In genomic region chr6:48546271-48546670, GRCm38 (mm10) we compare ENCODE assay signal across 10 mouse cellular contexts. TPM values are rescaled to one million over a fixed set of nuclear protein-coding genes. Genes with fewer than 3 reads are reported as not detected.
DNase-seq lines count a peak whose midpoint lies in the region; ATAC-seq and TF ChIP-seq lines count a peak whose summit lies in the region.
"Had no signal": no experiment of that assay in that cellular context is flagged by ENCODE, and none has a peak within 500 bp of the region (broad histone marks: within the 10 kb centered on the region; RNA-seq: fewer than 3 reads in every experiment).

No protein-coding gene starts in this region.

- no peak for ATAC-seq in limb, embryonic 11.5 days (ENCODE audit: insufficient number of reproducible peaks, low FRiP score, low TSS enrichment, low read depth)

- no peak overlapping the region for H3K9ac ChIP-seq in limb, embryonic 11.5 days (ENCODE audit: low read length)
- H3K9ac ChIP-seq: stomach, embryonic 15.5 days had no signal

- no peak overlapping the region for H3K27ac ChIP-seq in left cerebral cortex, adult 2 months
- H3K27ac ChIP-seq in limb, embryonic 11.5 days (replicated peaks; ENCODE audit: low read depth, low read length) = no peak overlapping the region
- H3K27ac ChIP-seq: stomach, embryonic 15.5 days had no signal

- H3K4me2 ChIP-seq in limb, embryonic 11.5 days (ENCODE audit: low read depth, severe bottlenecking) = no peak overlapping the region
- H3K4me2 ChIP-seq: stomach, embryonic 15.5 days had no signal

- no peaks in the 10 kb centered on the region for H3K36me3 ChIP-seq in limb, embryonic 11.5 days (ENCODE audit: control insufficient read depth, insufficient read depth, low read length)
- H3K36me3 ChIP-seq: stomach, embryonic 15.5 days had no signal

- H3K4me3 ChIP-seq in left cerebral cortex, adult 2 months = no peak overlapping the region
- no peak overlapping the region for H3K4me3 ChIP-seq in limb, embryonic 11.5 days (ENCODE audit: low read depth, low read length)
- H3K4me3 ChIP-seq: stomach, embryonic 15.5 days had no signal

- H3K4me1 ChIP-seq in limb, embryonic 11.5 days (ENCODE audit: control insufficient read depth, insufficient read depth, low read length) = peaks cover 17% of the 10 kb centered on the region

- DNase-seq in adrenal gland, postnatal 14 days = peak; percentile 62
- DNase-seq in adrenal gland, adult 2 months = no peak
- no peak for DNase-seq in left cerebral cortex, adult 2 months (ENCODE audit: extremely low spot score in 1 of 2, low spot score in 2 of 2)
- DNase-seq in left cerebral cortex, adult 11 months (ENCODE audit: low spot score) = no peak
- peak; percentile 24 for DNase-seq in cerebellum, adult 9-11 months
- DNase-seq in limb, embryonic 11.5 days (ENCODE audit: low spot score) = peak; percentile 38
- peak; percentile 33 for DNase-seq in thymus, postnatal 14 days
- DNase-seq in ovary, postnatal 10 days (ENCODE audit: low spot score) = no peak

- TF ChIP-seq CTCF in left cerebral cortex, adult 2 months (IDR thresholded peaks at IDR 0.05) = peak; percentile 29

- 54% methylated on average over 1 of the region's 1 CpGs for WGBS in limb, embryonic 11.5 days

- no peaks in the 10 kb centered on the region for H3K9me3 ChIP-seq in limb, embryonic 11.5 days (ENCODE audit: control insufficient read depth, low read length)
- H3K9me3 ChIP-seq: stomach, embryonic 15.5 days had no signal

- H3K27me3 ChIP-seq in limb, embryonic 11.5 days (ENCODE audit: control insufficient read depth, insufficient read depth, low read length) = no peaks in the 10 kb centered on the region
- H3K27me3 ChIP-seq: stomach, embryonic 15.5 days had no signal

- intact Hi-C loops in left cerebral cortex, adult 2 months (cut with DNase I) = no loop called here

RNA-seq across cellular contexts. Expression of gene Lrrc61, which starts 8.3 kb away (rescaled TPM):
- total RNA-seq in adrenal gland, postnatal 14 days (2021) = 26.1 and 28.7 TPM in 2 replicates
- total RNA-seq in adrenal gland, adult 2 months (2021) = 10 to 100 TPM; 30.8 to 45.1 TPM
- 32.4 and 33.3 TPM in 2 replicates for polyA plus RNA-seq in adrenal gland, adult 2 months (2012; rRNA removed)
- 10 to 100 TPM; 35.8 to 36.8 TPM for total RNA-seq in left cerebral cortex, adult 2 months (2021)
- polyA plus RNA-seq in limb, embryonic 11.5 days (2014; fragmentation: Nextera tagmentation; extraction: Ambion mirVana) = 12.4 and 14.6 TPM in 2 replicates

RNA-seq across cellular contexts. Expression of gene Atp6v0e2, which starts 8.9 kb away (rescaled TPM):
- 41.8 and 45.7 TPM in 2 replicates for total RNA-seq in adrenal gland, postnatal 14 days (2021)
- 10 to 100 TPM; 70.7 to 78.4 TPM for total RNA-seq in adrenal gland, adult 2 months (2021)
- polyA plus RNA-seq in adrenal gland, adult 2 months (2012; rRNA removed) = 182 and 183 TPM in 2 replicates
- total RNA-seq in left cerebral cortex, adult 2 months (2021) = 100 to 1,000 TPM; 411 to 422 TPM
- 4.0 and 4.1 TPM in 2 replicates for polyA plus RNA-seq in limb, embryonic 11.5 days (2014; fragmentation: Nextera tagmentation; extraction: Ambion mirVana)

RNA-seq across cellular contexts. Expression of gene Rarres2, which starts 26.3 kb away (rescaled TPM):
- total RNA-seq in adrenal gland, postnatal 14 days (2021) = 74.2 and 241 TPM in 2 replicates
- total RNA-seq in adrenal gland, adult 2 months (2021) = 100 to 1,000 TPM in 1 of 2 experiments, 10 to 100 TPM in 1; 73.4 to 101 TPM
- 29.3 and 41.8 TPM in 2 replicates for polyA plus RNA-seq in adrenal gland, adult 2 months (2012; rRNA removed)
- total RNA-seq in left cerebral cortex, adult 2 months (2021) = 10 to 100 TPM; 12.3 to 12.8 TPM
- polyA plus RNA-seq in limb, embryonic 11.5 days (2014; fragmentation: Nextera tagmentation; extraction: Ambion mirVana) = 4.3 and 5.6 TPM in 2 replicates

RNA-seq across cellular contexts. Expression of gene Gm45021, which starts 43.1 kb away (rescaled TPM):
- total RNA-seq in adrenal gland, postnatal 14 days (2021) = not detected in 2 replicates
- total RNA-seq in adrenal gland, adult 2 months (2021) = not detected
- polyA plus RNA-seq in adrenal gland, adult 2 months (2012; rRNA removed) = not detected in 2 replicates
- total RNA-seq in left cerebral cortex, adult 2 months (2021) = not detected
- not detected in 2 replicates for polyA plus RNA-seq in limb, embryonic 11.5 days (2014; fragmentation: Nextera tagmentation; extraction: Ambion mirVana)
- total RNA-seq: ES-E14 had no signal
- polyA plus RNA-seq: stomach, embryonic 15.5 days had no signal

RNA-seq across cellular contexts. Expression of gene Repin1, which starts 47.4 kb away (rescaled TPM):
- total RNA-seq in adrenal gland, postnatal 14 days (2021) = 42.8 TPM in 2 replicates
- 10 to 100 TPM; 55.6 to 67.5 TPM for total RNA-seq in adrenal gland, adult 2 months (2021)
- polyA plus RNA-seq in adrenal gland, adult 2 months (2012; rRNA removed) = 127 and 152 TPM in 2 replicates
- 10 to 100 TPM; 56.5 to 58.0 TPM for total RNA-seq in left cerebral cortex, adult 2 months (2021)
- 42.8 and 46.1 TPM in 2 replicates for polyA plus RNA-seq in limb, embryonic 11.5 days (2014; fragmentation: Nextera tagmentation; extraction: Ambion mirVana)

Comparison
In these comparisons a context has a peak if more than half of its experiments do, and no peak if none do; other contexts are left out.
1. DNase-seq: peak in adrenal gland, postnatal 14 days (single experiment), cerebellum, adult 9-11 months (single experiment), limb, embryonic 11.5 days (single experiment) and thymus, postnatal 14 days (single experiment); none in adrenal gland, adult 2 months (single experiment), left cerebral cortex, adult 2 months (0 of 2), left cerebral cortex, adult 11 months (single experiment) and ovary, postnatal 10 days (single experiment).